Mouse (Mus musculus) cortical plate, adult 2 months (tissue): ENCODE measurements at regions not wholly inside any gene's neighbourhood (a gene's known extent, or its start where the extent isn't known, plus 50 kb on each side); places are given as distances from the start of the nearest gene placed in this dataset.

Experiments
- CTCF ChIP-seq: fragments of 200-500 bp; IDR thresholded peaks from 2 replicates; pipeline ENCODE4 v1.5.1; 2011; ENCODE audit warnings: mild to moderate bottlenecking, control low read depth, low read length; ENCODE audit not compliant: insufficient read depth; ENCODE audit errors: extremely low read depth
- POLR2A ChIP-seq: fragments of 200-500 bp; IDR thresholded peaks from 2 replicates; pipeline ENCODE4 v1.6.1; 2011; ENCODE audit warnings: mild to moderate bottlenecking, low read length, control low read depth; ENCODE audit not compliant: insufficient read depth; ENCODE audit errors: extremely low read depth

DNA sequence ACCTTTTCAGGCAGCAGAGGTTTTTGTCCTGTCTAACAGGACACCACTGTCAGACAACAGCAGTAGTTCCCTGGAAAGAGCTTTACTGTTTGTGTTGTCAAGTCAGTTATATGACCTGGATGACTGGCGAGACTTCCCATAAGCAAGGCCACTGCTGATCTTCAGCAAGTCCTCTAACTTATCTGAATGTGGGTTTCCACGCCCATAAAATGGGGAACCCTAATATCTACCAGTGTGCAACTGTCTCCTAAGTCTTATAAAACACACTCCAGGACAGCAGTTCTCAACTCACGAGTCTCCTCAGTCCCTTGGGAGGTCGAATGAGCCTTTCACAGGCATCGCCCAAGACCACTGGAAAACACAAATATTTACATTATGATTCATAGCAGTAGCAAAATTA lies 232.9 kb downstream of the Sp3 start:
- TF ChIP-seq POLR2A, result no peak
- TF ChIP-seq CTCF, result no peak
